Mouse (Mus musculus) mammary gland, adult 2 months (tissue): ENCODE results near the gene Skint7. TPM values are rescaled to one million over a fixed set of nuclear protein-coding genes. Genes with fewer than 3 reads are reported as not detected.

Experiments used
- polyA plus RNA-seq: library from polyadenylated mRNA; depleted of rRNA; stranded (reverse); fragments of >200 nt; gene quantifications from 2 replicates; pipeline ENCODE4 v1.2.3, GENCODE M21; 2012; ENCODE audit warnings: low replicate concordance; rRNA removed

The Skint7 gene
- polyA plus RNA-seq, result 0.30 TPM in 1 of 2 replicates, not detected in the other

GRCm38 (mm10) chr4:111972623-111973022 is at the start of gene Skint7:
Gene Skint7, plus strand, starts transcription at chr4:111972923.

GRCm38 (mm10) chr4:112005969-112006368 is 33.2 kb downstream of the Skint7 start, which contains the start of gene Skint1:
Gene Skint1, plus strand, starts transcription at chr4:112006269.

Other genes starting within 250 kb of the Skint7 start
- 0.97 and 1.3 TPM in 2 replicates for gene Slc5a9, start 70.0 kb upstream of the Skint7 start, polyA plus RNA-seq
- gene Skint8, start 53.5 kb upstream of the Skint7 start, polyA plus RNA-seq, result 0.23 TPM in 1 of 2 replicates, not detected in the other
- 0.32 TPM in 1 of 2 replicates, not detected in the other for gene Skint1, start 33.3 kb downstream of the Skint7 start, polyA plus RNA-seq
- gene Skint4, start 99.1 kb downstream of the Skint7 start, polyA plus RNA-seq, result 0.43 TPM in 1 of 2 replicates, not detected in the other